Mouse (Mus musculus) kidney, embryonic 15.5 days (tissue): Measurements from ENCODE around the gene Abcc4. TPM values are rescaled to one million over a fixed set of nuclear protein-coding genes. Genes with fewer than 3 reads are reported as not detected.

Experiments used
- ATAC-seq: fragments of 200-750 bp; cut with Nextera tagmentation; replicated peaks from 2 replicates; pipeline ENCODE4 v1.8.0; 2017; ENCODE audit warnings: moderate TSS enrichment; ENCODE audit not compliant: low FRiP score
- H3K27ac ChIP-seq: fragments of 300-500 bp; sonication (generic); 2 replicates; pipeline ENCODE4 v1.5.1; 2015; ENCODE audit warnings: mild to moderate bottlenecking, inconsistent platforms
- H3K27me3 ChIP-seq: fragments of 300-500 bp; sonication (generic); 2 replicates; pipeline ENCODE4 v1.6.1; 2015; ENCODE audit warnings: inconsistent platforms
- H3K36me3 ChIP-seq: fragments of 300-500 bp; sonication (generic); 2 replicates; pipeline ENCODE4 v1.6.1; 2015; ENCODE audit warnings: inconsistent platforms
- H3K4me1 ChIP-seq: fragments of 300-500 bp; sonication (generic); 2 replicates; pipeline ENCODE4 v1.6.1; 2015; ENCODE audit warnings: inconsistent platforms
- H3K4me2 ChIP-seq: fragments of 300-500 bp; sonication (generic); 2 replicates; pipeline ENCODE4 v1.6.1; 2015; ENCODE audit warnings: moderate library complexity, mild to moderate bottlenecking, inconsistent platforms
- H3K4me3 ChIP-seq: fragments of 300-500 bp; sonication (generic); replicated peaks from 2 replicates; pipeline ENCODE4 v1.5.1; 2015; ENCODE audit warnings: mild to moderate bottlenecking, inconsistent platforms
- H3K9ac ChIP-seq: fragments of 300-500 bp; sonication (generic); 2 replicates; pipeline ENCODE4 v1.6.1; 2015; ENCODE audit warnings: mild to moderate bottlenecking, inconsistent platforms
- H3K9me3 ChIP-seq: fragments of 300-500 bp; sonication (generic); replicated peaks from 2 replicates; pipeline ENCODE4 v1.6.1; 2016; ENCODE audit warnings: inconsistent platforms
- WGBS: fragments of 180-500 bp; shearing (Covaris S2); methylation state at CpG from one replicate; pipeline ENCODE4 v1.1.7; 2015; ENCODE audit warnings: mixed read lengths; 5-methylcytosine and 5-hydroxymethylcytosine counted together
- polyA plus RNA-seq: library from polyadenylated mRNA; unstranded; fragments of >200 nt; fragmentation: Nextera tagmentation; extraction: Ambion mirVana; gene quantifications from 2 replicates; pipeline ENCODE4 v1.2.1, GENCODE M21; 2015

Abcc4 gene
- polyA plus RNA-seq, 1 experiment from 2014 or later = 7.3 TPM

DNA sequence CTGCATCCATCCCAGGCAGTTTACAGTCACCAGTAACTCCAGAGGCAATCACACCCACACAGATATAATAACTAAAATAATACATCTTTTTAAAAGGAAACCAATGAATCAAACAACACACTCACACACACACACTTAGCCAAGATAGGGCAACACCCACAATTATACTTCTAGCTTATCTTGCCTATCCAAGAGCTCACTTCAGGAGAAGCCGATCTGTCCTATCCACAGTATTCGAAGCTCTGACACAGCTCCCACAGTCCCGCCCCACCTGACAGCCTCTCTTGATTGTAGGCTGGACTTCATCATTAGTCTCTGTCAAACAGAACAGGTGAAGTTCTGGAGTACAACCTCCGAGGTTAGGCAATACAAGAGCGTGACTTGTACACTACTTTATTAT, 19.4 kb upstream of the Abcc4 start:
- Histone ChIP-seq H3K4me2 (no peak overlapping the region), H3K27me3 (no peaks in the 10 kb centered on the region), H3K4me1 (no peaks in the 10 kb centered on the region), H3K4me3 (no peak overlapping the region), H3K27ac (no peak overlapping the region), H3K9me3 (no peaks in the 10 kb centered on the region), H3K36me3 (no peaks in the 10 kb centered on the region), H3K9ac (no peak overlapping the region)
- 84% methylated on average over 5 of the region's 5 CpGs for WGBS
- ATAC-seq = no peak

DNA sequence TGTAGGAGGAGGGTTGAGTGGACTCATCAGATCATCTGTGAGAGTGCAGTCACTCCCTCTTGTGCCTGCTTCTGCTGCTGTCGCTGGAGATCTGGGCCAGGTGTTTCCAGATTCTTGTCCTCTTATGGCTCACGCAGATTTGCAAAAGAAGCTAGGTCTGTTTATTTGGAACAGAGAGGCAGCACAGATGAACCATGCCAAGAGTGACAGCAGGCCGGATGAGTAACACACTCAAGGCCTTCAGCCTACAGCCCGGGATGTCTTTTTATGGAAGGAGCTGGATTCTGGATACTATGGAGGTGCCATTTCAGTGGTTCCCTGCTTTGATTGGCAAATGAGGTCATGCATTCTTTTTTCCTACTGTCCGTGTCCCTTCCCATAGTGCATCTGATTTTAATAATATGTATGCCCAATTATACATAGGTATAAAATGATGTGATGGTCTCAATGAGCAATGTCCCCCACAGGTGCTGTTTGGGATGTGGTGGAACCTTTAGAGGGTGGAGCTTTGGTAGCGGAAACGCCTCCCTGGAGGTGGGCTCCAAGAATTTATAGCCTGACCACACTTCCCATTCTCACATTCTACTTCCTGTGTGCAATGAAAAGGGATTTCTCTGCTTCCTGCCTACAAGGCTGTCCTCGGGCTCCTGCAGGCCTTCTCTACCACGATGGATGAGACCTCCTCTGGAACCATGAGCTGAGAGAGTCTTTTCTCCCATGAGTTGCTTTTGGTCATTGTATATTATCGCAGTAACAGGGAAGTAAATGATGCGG, 18.1 kb upstream of the Abcc4 start:
- H3K4me3 ChIP-seq = no peak overlapping the region
- WGBS = 82% methylated on average over 11 of the region's 11 CpGs
- H3K4me2 ChIP-seq = no peak overlapping the region
- no peak overlapping the region for H3K9ac ChIP-seq
- no peaks in the 10 kb centered on the region for H3K36me3 ChIP-seq
- H3K4me1 ChIP-seq = peaks cover 10% of the 10 kb centered on the region
- no peaks in the 10 kb centered on the region for H3K27me3 ChIP-seq
- no peak for ATAC-seq
- no peaks in the 10 kb centered on the region for H3K9me3 ChIP-seq
- H3K27ac ChIP-seq = no peak overlapping the region

DNA sequence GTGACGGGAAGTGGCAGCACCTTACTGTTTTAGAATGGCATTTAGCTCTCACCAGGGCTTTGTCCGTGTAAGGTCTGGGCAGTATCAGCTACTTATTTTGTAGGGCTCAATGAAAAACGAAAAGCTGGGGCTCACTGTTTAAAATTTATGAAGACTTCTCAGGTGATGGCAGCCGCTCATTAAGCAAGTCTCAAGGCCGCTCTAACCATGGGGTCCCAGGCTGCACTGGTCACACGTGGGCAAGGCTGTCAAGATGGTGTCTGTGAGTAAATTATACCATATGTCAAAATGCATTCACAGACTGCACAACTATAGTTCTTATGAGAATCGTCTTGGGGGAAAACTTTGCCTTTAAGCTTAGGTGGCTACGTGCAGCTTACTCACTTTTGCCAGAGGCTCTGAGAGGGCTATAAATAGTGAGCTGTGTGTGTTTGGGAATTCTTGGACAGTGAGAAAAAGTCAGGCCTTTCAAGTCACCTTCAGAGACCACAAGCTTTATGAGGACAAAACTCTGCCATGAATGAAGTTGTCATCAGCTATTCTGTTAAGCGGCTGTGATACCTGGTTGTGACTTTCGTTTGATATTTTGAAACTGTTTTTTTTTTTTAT, 13.7 kb upstream of the Abcc4 start:
- Histone ChIP-seq H3K4me1 (peaks cover 21% of the 10 kb centered on the region), H3K4me3 (no peak overlapping the region), H3K9me3 (no peaks in the 10 kb centered on the region), H3K4me2 (no peak overlapping the region), H3K27ac (no peak overlapping the region), H3K27me3 (no peaks in the 10 kb centered on the region), H3K9ac (no peak overlapping the region), H3K36me3 (no peaks in the 10 kb centered on the region)
- 42% methylated on average over 10 of the region's 10 CpGs for WGBS
- ATAC-seq = no peak

DNA sequence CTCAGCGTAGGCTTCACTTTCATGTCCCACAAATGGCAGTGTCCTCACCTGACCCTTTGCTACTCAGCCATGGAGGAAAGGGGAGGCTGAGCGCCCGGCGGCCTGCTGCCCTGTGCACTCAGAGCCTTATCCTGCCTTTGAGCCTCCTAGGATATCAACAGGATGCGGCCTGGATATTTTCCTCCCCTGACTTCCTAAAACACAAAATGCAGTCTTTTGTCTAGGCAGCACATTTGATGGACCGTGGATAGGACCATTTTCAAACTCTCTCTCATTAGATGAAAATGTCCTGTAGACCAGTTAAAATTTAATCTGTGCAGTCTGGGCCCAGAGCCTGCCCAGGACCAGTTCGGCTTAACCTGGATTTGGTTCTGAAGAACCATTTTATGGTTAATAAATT, 12.6 kb upstream of the Abcc4 start:
- Histone ChIP-seq H3K4me3 (no peak overlapping the region), H3K27ac (0 out of 2 replicates have a peak overlapping the region, but pooled peaks have one; percentile 3), H3K9me3 (no peaks in the 10 kb centered on the region), H3K36me3 (no peaks in the 10 kb centered on the region), H3K27me3 (no peaks in the 10 kb centered on the region), H3K4me2 (no peak overlapping the region), H3K4me1 (peaks cover 26% of the 10 kb centered on the region), H3K9ac (no peak overlapping the region)
- peak; percentile 50; the same call in 1 of the 2 replicates for ATAC-seq
- 38% methylated on average over 7 of the region's 7 CpGs for WGBS

DNA sequence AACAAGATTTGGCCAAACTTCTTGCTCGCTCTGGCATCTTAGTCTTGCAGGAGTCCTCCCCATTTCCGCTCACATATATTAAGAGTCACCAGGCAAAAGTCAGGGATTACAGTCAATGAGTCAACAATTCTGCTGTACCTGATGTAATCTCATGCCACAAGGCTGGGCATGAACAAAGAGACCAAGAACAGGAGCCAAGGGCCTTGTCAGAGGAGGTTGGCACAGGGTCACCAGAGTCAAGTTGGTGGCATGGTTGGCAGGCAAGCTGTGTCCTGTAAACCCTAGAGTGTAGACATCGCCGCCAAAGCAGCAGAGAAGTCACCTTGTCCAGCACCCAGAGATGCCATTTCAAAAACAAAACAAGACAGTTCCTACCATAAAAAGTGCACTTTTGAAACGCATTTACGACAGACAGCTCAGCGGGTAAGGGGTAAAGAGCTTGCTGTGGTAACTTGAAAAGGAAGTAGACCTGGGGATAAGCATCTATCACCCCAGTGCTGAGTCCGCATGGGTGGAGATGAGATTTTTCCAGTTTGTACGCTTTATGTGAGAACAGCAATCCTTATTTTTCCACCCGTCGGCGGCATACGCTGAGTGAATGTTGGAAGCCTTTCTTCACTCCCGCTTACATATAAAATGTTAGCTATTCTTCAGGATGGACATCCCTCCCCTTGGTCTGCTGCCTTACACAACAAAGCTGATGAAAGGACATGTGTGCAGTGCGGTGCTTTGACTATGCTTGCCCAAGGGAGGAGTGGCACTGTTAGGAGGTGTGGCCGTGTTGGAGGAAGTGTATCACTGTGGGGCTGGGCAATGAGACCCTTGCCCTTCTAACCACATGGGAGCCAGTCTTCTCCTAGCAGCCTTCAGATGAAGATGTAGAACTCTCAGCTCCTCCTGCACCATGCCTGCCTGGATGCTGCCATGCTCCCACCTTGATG, 10.6 kb upstream of the Abcc4 start:
- H3K27ac ChIP-seq = no peak overlapping the region
- no peak overlapping the region for H3K4me3 ChIP-seq
- no peaks in the 10 kb centered on the region for H3K9me3 ChIP-seq
- no peaks in the 10 kb centered on the region for H3K36me3 ChIP-seq
- peaks cover 35% of the 10 kb centered on the region for H3K4me1 ChIP-seq
- no peaks in the 10 kb centered on the region for H3K27me3 ChIP-seq
- H3K9ac ChIP-seq = no peak overlapping the region
- 88% methylated on average over 16 of the region's 16 CpGs for WGBS
- no peak for ATAC-seq
- H3K4me2 ChIP-seq = no peak overlapping the region

DNA sequence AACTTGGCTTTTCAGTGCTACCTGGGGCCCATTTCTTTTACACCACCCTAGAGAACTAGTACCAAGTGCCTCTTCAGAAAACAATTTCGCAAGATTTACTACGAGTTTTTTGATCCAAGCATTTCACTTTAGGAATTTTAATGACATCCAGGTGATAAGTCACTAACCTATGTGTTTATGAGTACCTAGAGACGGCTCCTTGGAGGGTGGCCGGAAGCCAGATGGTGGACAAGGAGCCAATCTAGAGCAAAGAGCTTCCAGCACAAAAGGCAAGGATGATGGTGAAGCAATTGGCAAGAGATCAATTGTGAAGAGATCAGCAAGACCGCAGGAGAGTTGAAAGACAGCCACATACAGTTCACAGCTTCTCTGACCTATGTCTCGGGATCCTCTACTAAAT, 8.7 kb upstream of the Abcc4 start:
- H3K27ac ChIP-seq = no peak overlapping the region
- WGBS = 76% methylated on average over 6 of the region's 6 CpGs
- H3K9me3 ChIP-seq = no peaks in the 10 kb centered on the region
- no peaks in the 10 kb centered on the region for H3K27me3 ChIP-seq
- no peak overlapping the region for H3K9ac ChIP-seq
- H3K4me1 ChIP-seq = peaks cover 34% of the 10 kb centered on the region
- no peak overlapping the region for H3K4me3 ChIP-seq
- no peaks in the 10 kb centered on the region for H3K36me3 ChIP-seq
- ATAC-seq = no peak
- no peak overlapping the region for H3K4me2 ChIP-seq

DNA sequence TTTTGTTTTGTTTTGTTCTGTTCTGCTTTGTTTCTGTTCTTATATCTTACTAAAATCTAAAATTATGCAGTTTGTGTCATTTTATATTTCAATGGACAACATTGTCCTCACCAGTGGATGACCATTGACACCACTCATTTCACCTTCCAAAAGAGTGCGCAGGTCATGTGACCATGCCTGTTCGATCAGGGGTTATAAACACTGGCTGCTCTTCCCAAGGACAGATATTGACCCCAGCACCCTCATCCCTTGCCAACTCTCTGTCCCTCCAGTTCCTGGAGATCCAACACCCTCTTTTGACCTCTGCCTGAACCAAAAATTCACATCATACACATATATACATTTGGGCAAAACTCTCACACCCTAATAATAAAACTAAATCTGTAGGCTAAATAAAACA, 8.3 kb upstream of the Abcc4 start:
- H3K9ac ChIP-seq = no peak overlapping the region
- no peak overlapping the region for H3K27ac ChIP-seq
- WGBS = 79% methylated on average over 2 of the region's 2 CpGs
- H3K4me2 ChIP-seq = no peak overlapping the region
- ATAC-seq = no peak
- H3K27me3 ChIP-seq = no peaks in the 10 kb centered on the region
- no peak overlapping the region for H3K4me3 ChIP-seq
- H3K4me1 ChIP-seq = peaks cover 34% of the 10 kb centered on the region
- H3K9me3 ChIP-seq = no peaks in the 10 kb centered on the region
- H3K36me3 ChIP-seq = no peaks in the 10 kb centered on the region

DNA sequence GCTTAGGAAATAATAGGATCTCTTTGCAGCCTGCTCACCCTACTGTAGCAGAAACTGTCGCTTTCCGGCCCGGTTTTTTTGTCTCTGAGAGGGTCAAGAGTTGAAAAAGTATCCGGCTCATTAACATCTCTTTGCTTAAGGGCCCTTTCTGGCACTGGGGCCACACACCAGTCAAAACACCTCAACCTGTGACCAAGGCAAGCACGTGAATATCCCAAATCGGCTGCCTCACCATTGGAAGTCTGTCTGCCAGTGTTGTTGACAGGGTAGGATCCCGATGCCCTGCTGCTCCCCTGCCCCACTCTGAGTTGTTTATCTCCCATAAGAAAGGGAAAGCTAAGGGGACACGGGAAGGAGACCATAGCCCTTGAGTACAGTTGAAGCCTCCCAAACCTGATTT, 7.8 kb upstream of the Abcc4 start:
- Histone ChIP-seq H3K4me3 (peak overlapping the region; percentile 42), H3K27me3 (no peaks in the 10 kb centered on the region), H3K4me1 (peaks cover 32% of the 10 kb centered on the region), H3K27ac (no peak overlapping the region), H3K9ac (0 out of 2 replicates have a peak overlapping the region, but pooled peaks have one; percentile 33), H3K36me3 (no peaks in the 10 kb centered on the region), H3K9me3 (no peaks in the 10 kb centered on the region), H3K4me2 (peak overlapping the region; percentile 82)
- ATAC-seq = no peak; the same call in 1 of the 2 replicates
- 6% methylated on average over 8 of the region's 8 CpGs for WGBS

DNA sequence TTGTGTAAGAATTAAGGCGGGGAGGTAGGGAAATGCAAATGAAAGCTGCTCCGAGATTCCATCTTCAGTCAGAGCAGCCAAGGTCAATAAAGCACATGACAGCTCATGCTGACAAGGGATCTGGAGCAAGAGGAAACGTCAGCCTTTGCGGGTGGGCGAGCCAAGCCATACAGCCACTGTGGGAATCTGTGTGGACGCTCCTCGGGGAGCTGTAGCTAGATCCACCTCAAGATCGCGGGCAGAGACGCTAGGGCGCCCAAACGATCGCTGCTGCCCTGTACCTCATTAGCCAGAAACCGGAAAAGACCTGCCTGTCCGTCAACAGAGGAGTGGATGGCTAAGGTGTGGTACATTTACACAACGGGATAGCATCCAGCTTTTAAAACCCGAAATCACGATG, 7.4 kb upstream of the Abcc4 start:
- peak overlapping the region; percentile 42 for H3K4me3 ChIP-seq
- 0 out of 2 replicates have a peak, but pooled peaks have one; percentile 38 for ATAC-seq
- H3K4me2 ChIP-seq = peak overlapping the region; percentile 82
- H3K9me3 ChIP-seq = no peaks in the 10 kb centered on the region
- H3K27ac ChIP-seq = no peak overlapping the region
- 0 out of 2 replicates have a peak, but pooled peaks cover 5% of the 10 kb centered on the region for H3K27me3 ChIP-seq
- no peaks in the 10 kb centered on the region for H3K36me3 ChIP-seq
- peaks cover 28% of the 10 kb centered on the region for H3K4me1 ChIP-seq
- WGBS = under 1% methylated on average over 18 of the region's 18 CpGs
- peak overlapping the region; percentile 33; the same call in 1 of the 2 replicates for H3K9ac ChIP-seq

DNA sequence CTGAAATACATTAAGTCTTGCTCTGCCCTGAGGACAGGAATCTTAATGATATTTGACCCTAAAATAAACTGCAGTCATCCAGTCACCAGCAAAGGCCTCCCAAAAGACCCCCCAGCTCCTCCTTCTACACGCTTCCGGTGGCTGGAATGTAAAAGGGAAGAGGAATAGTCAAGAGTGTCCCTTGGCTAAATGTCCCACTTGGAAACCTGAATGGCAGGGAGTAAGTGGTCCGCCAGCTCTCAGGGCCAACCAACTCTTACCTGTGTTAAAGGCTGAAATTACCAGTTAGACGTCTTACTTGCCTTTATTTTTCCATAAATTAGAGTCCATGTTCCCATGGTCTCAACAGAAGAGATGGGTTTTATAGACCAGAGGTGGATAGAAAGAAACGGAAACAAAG, 6.9 kb upstream of the Abcc4 start:
- WGBS = 45% methylated on average over 5 of the region's 5 CpGs
- no peak for ATAC-seq
- peak overlapping the region; percentile 82 for H3K4me2 ChIP-seq

DNA sequence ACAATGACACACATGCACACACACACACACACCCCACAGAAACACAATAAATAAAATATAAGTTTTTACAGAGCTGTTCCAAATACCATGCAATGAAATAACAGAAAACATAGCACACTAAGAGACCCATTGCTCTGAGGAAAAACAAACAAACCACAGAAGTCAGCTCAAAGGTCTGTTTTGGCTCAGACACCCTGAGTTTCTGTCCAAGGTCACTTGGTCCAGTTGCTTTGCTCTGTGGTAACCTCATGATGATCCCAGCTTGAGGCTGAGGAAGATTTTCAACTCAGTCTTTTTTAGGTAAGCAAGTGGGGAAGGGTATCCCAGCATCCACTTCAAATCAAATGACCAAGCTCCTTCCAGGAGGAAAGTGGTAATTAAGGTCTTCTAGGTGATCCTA, 4.9 kb upstream of the Abcc4 start:
- H3K9ac ChIP-seq = no peak overlapping the region
- no peaks in the 10 kb centered on the region for H3K36me3 ChIP-seq
- no peaks in the 10 kb centered on the region for H3K9me3 ChIP-seq
- H3K4me2 ChIP-seq = no peak overlapping the region
- no peak overlapping the region for H3K27ac ChIP-seq
- H3K4me3 ChIP-seq = no peak overlapping the region
- ATAC-seq = no peak
- H3K27me3 ChIP-seq = peaks cover 16% of the 10 kb centered on the region
- peaks cover 31% of the 10 kb centered on the region for H3K4me1 ChIP-seq

More for the DNA sequence above, 6.9 kb upstream of the Abcc4 start:
- Histone ChIP-seq H3K27me3 (0 out of 2 replicates have a peak, but pooled peaks cover 6% of the 10 kb centered on the region), H3K27ac (no peak overlapping the region), H3K36me3 (no peaks in the 10 kb centered on the region), H3K9me3 (no peaks in the 10 kb centered on the region), H3K4me1 (peaks cover 23% of the 10 kb centered on the region), H3K4me3 (peak overlapping the region; percentile 42; the same call in 1 of the 2 replicates), H3K9ac (no peak overlapping the region)

DNA sequence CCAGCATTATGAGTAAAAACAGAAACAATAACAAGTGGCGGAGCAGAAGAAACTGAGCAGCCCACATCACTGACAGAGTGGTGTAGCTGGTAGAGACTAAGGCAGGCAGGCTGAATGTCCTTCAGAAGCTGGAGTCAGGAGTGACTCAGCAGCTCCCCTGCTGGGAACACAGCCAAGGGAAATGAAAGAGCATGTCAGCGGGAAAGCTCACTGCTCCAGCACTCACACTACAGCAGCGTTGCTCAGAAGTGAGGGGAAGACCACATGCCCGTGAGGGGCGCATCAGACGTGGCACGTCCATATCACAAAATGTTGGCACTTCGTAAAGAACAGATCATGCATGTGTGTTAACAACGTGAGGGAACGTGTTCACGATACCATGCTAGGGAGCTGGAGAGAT, 3.7 kb upstream of the Abcc4 start:
- Histone ChIP-seq H3K9me3 (no peaks in the 10 kb centered on the region), H3K4me2 (no peak overlapping the region), H3K27me3 (peaks cover 24% of the 10 kb centered on the region), H3K4me1 (peaks cover 39% of the 10 kb centered on the region), H3K4me3 (no peak overlapping the region), H3K36me3 (no peaks in the 10 kb centered on the region), H3K27ac (no peak overlapping the region), H3K9ac (no peak overlapping the region)
- ATAC-seq = peak; percentile 49
- WGBS = 35% methylated on average over 11 of the region's 11 CpGs
